Mouse (Mus musculus) cortical plate, adult 2 months (tissue): Measurements from ENCODE around the gene Sult2a3.

Source experiments
- CTCF ChIP-seq: fragments of 200-500 bp; IDR thresholded peaks from 2 replicates; pipeline ENCODE4 v1.5.1; 2011; ENCODE audit warnings: mild to moderate bottlenecking, control low read depth, low read length; ENCODE audit not compliant: insufficient read depth; ENCODE audit errors: extremely low read depth
- POLR2A ChIP-seq: fragments of 200-500 bp; IDR thresholded peaks from 2 replicates; pipeline ENCODE4 v1.6.1; 2011; ENCODE audit warnings: mild to moderate bottlenecking, low read length, control low read depth; ENCODE audit not compliant: insufficient read depth; ENCODE audit errors: extremely low read depth

- TF ChIP-seq CTCF, result no peak
- no peak for TF ChIP-seq POLR2A
Observed at GRCm38 (mm10) chr7:14122944-14123343, at the start of gene Sult2a3.
